Mouse (Mus musculus): ENCODE measurements around the gene Ppp4r1.

Ppp4r1 gene

GRCm38 (mm10) chr17:65773617-65774016 lies 8.8 kb upstream of the Ppp4r1 start:
- no peak for DNase-seq

GRCm38 (mm10) chr17:65774439-65774838 lies 7.9 kb upstream of the Ppp4r1 start:
- no peak for DNase-seq

DNA sequence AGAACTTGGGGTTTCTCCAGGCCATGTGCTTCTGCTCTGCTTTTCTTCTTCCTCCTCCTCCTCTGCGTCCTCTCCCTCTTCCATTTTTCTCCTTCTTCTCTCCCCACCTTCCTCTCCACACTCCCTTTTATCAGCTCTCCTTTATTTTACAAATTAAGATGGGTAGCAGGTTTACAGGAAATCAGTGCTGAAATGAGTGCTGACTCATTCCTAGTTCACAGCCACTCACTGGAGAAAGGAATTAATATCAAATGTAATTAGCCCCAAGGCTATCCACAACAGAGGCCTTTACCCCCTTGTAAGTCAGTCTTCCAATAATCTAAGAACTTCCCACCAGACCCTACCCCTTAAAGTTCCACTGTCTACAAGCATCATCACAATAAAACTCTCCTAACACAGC lies 6.1 kb upstream of the Ppp4r1 start:
- DNase-seq, result no peak

GRCm38 (mm10) chr17:65777461-65777860 lies 4.9 kb upstream of the Ppp4r1 start:
- no peak for DNase-seq

GRCm38 (mm10) chr17:65780970-65781369 lies 1.4 kb upstream of the Ppp4r1 start:
- DNase-seq, result no peak

- DNase-seq, result peak; percentile 57 to 58
Observed at GRCm38 (mm10) chr17:65783182-65784161, 1.1 kb downstream of the Ppp4r1 start.

DNA sequence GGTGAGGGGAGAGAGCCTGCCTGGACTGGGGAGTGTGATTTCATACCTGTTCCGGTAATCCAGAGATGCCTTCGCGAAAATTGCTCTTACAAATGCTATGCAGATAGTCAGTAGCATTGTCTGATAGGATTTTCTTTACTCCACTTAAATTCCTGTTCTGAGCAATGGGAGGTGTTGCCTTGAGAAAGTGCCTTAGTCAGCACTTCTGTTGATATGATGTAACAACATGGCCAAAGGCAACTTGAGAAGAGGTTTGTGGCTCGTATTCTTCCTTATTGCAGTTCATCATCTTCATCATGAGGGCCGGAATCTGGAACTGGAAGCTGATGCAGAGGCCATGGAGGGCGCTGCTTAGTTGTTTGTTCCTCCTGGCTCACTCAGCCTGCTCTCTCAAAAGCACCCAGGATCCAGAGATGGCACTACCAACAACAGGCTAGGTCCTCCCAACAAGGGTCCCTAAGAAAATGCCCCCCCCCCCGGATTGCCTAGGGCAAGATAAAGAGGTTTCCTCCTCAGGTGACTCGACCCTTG lies 2.3 kb downstream of the Ppp4r1 start:
- no peak for DNase-seq

- DNase-seq, result no peak
Observed at GRCm38 (mm10) chr17:65785707-65786106, 3.3 kb downstream of the Ppp4r1 start.

- DNase-seq, result no peak
Observed at GRCm38 (mm10) chr17:65786225-65786624, 3.9 kb downstream of the Ppp4r1 start.

DNA sequence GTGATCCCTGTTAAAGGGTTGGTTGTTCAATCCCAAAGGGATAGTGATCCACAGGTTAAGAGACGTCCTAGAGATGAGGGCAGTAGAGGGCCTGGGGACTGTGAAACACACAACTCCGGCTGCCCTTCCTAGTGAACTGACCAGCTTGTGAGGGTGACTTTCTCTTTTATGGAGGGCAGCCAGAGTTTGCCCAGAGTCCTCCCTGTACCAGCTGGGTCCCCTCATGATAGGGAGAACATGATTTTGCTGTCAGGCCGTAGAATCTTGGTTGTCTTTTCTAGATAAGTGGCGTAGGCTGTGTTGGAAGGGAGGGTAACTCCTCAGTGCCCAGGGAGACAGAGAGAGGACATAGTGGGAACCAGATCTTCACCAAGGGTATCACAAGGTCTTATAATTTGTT lies 4.9 kb downstream of the Ppp4r1 start:
- no peak for DNase-seq

DNA sequence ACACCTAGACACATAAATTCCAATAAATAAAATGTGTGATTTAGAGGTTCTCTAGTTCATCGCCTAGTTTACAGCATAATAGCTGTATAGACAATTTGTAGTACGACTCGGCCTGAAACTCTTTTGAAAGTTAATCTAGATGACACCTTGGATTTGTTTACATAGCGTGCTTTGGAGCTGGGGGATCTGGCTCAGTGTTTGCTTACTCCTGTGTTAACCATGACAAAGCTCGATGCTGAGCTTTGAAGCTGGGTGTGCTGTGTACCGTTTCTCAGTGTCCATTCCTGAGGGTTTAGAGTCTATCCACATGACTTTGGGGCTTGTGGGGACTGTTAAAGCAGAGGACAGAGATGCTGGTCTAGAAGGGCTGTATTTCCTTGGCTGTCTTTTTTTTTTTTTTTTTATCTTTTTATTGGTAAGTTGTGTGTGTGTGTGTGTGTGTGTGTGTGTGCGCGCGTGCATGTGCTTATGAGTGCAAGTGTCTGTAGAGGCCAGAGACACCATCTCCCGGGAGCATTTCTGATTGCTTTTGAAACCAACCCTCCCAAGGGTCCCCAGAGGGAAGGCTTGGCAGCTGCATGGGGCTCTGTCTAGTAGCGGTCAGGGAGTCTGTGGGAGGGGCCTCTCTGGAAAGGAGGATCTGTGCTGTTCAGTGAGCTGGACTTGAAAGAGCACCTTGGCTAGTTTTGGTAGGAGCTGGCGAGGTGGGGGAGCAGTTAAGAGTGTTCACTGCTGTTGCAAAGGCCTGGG lies 6.3 kb downstream of the Ppp4r1 start:
- DNase-seq, result no peak

- no peak for DNase-seq
Observed at GRCm38 (mm10) chr17:65789576-65789975, 7.2 kb downstream of the Ppp4r1 start.

- DNase-seq, result no peak
Observed at GRCm38 (mm10) chr17:65791161-65791560, 8.8 kb downstream of the Ppp4r1 start.

DNA sequence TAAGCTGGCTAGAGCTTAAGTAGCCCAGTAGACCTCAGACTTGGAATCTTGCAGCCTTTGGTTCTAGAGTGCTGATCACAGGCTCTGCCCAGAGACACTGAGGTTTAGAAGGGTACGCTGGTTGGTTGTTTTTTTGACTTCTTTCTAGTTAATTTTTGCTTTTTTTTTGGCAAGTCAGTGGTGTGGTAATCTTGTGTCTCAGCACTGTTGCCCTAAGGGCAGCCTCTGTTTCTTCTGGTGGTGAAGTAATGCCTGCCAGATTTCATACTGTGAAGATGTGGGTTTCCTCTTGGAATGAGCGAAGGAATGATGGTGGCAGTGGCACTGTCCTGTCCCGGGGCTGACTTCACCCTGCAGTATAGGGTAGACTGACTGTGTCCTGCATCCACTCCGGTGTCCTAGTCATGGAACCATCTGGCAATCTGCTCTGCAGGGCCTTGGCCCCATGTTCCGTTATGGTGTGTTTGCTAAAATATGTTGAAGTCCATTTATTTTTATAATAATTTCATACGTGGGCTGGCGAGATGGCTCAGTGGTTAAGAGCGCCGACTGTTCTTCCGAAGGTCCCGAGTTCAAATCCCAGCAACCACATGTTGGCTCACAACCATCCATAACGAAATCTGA lies 11.0 kb downstream of the Ppp4r1 start:
- no peak for DNase-seq

DNA sequence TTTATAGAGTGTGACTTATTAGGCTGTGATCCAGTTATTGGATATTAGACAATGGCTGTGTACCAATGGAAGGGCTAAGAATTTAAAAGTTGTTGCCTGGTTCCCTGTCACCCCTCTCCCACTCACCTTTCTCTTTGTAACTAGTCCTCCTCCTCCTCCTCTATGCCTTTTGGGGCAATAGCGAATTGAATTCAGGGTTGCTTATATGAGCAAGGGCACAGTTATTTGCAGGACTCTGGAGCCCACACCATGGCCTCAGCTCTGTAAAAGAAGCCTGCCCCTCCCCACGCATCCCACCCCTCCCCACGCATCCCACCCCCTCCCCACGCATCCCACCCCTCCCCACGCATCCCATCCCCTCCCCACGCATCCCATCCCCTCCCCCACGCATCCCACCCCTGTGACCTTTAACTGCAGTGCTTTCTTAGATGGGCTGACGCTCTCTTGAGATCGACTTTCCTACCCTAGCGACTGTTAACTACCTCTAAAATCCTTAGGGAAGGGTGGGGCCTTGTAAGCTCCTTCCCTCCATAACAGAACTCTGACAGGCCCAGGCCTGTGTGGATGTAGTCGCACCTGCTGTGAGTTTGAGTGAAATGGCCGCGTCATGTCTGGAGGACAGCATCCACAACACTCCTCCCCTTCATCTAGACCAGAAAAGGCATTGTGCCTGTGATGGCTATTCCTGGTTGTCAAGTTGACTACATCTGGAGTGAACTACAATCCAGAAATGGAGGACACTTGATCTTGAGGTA lies 11.9 kb downstream of the Ppp4r1 start:
- no peak for DNase-seq

- DNase-seq, result no peak
Observed at GRCm38 (mm10) chr17:65796056-65796455, 13.7 kb downstream of the Ppp4r1 start.

- peak in 1 of 2 experiments; percentile 25 for DNase-seq
Observed at GRCm38 (mm10) chr17:65798446-65798845, 16.1 kb downstream of the Ppp4r1 start.

- no peak for DNase-seq
Observed at GRCm38 (mm10) chr17:65799353-65799752, 17.0 kb downstream of the Ppp4r1 start.

DNA sequence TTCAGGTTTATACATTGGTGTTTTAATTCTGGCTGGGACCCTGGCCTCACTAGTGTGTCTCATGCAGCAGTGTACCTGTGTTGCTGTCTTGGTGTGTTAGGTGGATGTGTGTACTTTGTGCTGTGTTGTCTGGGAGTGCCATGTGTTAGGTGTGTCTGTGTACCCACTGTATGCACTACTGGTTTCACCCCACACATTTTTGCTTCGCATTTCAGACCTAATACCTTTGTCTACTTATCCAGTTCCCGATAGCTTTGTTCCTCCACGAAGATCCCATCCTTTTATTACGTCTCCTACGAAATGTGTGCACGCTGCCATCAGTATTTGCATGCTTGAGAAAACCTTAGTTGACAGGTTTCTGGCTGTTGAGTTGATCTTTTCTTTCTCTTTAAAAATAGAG lies 18.1 kb downstream of the Ppp4r1 start:
- DNase-seq, result no peak

DNA sequence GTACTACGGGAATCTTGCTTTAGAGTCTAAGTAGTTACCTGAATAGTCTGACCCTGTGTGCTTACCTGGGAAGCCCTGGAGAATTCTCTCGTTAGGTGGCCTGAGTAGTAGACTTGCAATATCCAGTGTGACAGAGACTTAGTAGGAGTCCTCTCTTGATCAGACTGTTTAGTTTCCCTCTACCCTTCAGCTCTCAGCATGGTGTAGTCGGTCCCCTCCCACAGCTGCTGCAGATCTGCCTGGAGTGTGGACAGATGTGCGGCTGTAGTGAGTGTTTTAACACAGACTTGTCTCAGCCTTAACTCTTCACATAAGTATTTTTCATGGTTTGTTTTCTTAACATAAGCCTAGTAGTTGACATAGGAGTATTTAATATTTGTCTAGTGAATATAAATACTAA lies 19.7 kb downstream of the Ppp4r1 start:
- no peak for DNase-seq

DNA sequence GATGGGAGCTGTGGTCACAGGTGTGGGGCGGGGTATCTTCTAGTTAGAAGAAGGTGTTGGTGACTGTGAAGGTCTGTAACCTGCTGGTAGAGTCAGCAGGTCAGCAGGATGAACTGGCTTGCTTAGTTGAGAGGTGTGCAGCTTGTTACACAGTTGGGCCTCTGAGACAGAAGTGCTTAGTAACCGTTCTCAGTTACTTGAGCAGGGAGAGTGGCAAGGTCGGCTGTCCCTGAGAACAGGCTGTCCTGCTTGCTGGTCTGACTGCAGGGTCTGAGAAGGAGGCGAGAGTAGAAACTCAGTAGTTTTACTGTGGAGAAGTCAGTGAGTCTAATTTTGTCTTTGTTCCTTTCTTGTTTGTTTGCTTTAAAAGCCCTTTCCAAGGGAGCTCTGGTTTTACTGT lies 23.6 kb downstream of the Ppp4r1 start:
- no peak for DNase-seq

DNA sequence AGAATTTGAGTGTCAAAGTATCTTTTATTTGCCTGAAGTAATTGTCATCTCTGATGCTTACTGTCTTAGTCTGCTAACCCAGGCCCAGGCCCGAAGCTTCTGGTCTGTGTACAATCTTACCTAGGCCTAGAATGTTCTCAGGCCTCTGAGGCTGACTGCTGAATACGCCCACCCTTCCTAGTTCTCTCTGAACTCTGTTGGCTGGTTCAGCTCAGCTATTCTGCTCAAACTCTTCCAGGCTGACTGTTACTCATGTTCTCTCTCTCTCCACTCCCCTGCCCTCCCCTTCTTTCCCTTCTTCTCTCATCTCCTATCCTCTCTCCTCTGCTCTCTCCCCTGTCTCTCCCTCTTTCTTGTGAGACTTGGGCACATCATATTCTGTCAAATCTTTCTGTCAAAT lies 24.0 kb downstream of the Ppp4r1 start:
- no peak for DNase-seq

All from thymus, adult 18-20 months (tissue).